Mouse (Mus musculus): ENCODE data around the gene Lrrn1.

- TF ChIP-seq MAX (IDR thresholded peaks at IDR 0.05; ENCODE audit: low read depth) (no peak), POLR2AphosphoS2 (IDR thresholded peaks at IDR 0.05; ENCODE audit: insufficient read length, low read depth) (no peak), POLR2A (IDR thresholded peaks at IDR 0.05; ENCODE audit: insufficient read length, low read depth) (no peak), TCF3 (IDR thresholded peaks at IDR 0.05; ENCODE audit: insufficient read length, low read depth) (no peak), USF1 (IDR thresholded peaks at IDR 0.05; ENCODE audit: low read depth) (no peak)
Observed at GRCm38 (mm10) chr6:107530621-107531285, 1.2 kb downstream of the Lrrn1 start.
